Mouse (Mus musculus) embryo, embryonic 11.5 days (tissue): ENCODE results near the gene Unc93b1.
"Not testable (repeated sequence)": the region's sequence is repeated elsewhere in the genome, so short reads cannot be mapped to it uniquely, and the experiment has no call there.

Source experiments
- DNase-seq: peaks from one replicate; pipeline ENCODE4 v3.0.0-alpha.2; 2012; ENCODE audit warnings: low read depth, low spot score

Unc93b1 gene

DNA sequence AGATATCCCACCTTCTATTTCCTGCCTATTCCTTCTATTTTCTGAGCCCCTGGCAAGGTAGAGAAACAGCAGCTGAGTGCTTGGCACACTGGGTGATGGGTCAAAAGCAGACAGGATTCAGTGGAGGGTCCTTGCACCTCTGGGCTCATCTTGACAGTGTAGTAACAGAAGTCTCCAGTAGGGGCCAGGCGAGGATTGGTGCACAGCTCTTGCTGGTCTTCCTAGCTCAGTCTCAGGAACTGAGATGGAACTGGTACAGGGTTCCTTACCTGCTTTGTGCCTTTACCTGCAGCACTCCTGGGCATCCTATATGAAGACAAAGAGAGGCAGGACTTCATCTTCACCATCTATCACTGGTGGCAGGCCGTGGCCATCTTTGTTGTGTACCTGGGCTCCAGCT, 11.7 kb downstream of the Unc93b1 start:
- peak; percentile 49 for DNase-seq

DNA sequence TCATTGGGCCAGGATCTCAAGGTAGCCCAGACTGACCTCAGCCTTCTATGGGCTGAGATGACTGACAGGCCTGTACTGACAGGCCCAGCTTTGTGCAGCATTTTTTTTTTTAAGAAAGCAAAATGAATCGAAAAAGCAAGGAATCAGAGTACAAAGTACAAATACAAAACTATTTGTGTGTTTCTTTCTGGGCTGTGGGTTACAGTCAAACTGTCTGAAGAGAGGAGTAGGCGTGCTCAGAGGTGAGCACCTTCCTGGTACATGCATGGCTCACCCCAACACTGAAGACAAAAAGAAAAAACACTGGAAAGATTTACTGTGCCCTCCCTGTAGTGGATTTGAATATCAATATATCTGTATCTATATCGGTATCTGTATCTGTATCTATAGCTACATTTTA, 12.8 kb downstream of the Unc93b1 start:
- DNase-seq = no peak

DNA sequence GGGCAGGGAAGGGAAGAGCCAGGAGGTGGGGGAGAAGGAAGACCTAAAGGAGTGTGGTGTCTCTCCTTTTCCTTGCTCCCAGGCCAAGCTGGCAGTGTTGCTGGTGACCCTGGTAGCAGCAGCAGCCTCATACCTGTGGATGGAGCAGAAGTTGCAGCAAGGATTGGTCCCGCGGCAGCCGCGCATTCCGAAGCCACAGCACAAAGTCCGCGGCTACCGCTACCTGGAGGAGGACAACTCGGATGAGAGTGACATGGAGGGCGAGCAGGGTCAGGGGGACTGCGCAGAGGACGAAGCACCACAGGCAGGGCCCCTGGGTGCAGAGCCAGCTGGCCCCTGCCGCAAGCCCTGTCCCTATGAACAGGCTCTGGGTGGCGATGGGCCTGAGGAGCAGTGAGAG, 13.6 kb downstream of the Unc93b1 start:
- no peak for DNase-seq

DNA sequence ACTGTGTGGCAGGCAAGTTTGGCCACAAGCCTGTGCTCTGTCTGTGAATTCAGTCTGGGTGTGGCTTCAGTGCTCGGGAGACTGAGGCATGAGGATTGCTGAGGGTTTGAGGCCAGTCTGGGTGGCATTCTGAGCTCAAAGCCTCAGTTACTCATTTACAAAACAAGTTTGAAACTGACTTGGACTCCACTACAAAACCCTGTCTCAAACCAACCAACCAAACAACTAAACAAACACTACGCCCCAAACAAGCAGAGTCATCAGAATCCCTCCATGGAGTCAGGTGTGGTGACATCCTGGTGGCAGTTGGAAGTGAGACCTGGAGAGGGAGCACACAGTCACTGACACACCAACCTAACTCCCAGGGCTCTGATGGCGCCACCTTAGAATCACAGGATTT, 15.3 kb downstream of the Unc93b1 start:
- no peak for DNase-seq

DNA sequence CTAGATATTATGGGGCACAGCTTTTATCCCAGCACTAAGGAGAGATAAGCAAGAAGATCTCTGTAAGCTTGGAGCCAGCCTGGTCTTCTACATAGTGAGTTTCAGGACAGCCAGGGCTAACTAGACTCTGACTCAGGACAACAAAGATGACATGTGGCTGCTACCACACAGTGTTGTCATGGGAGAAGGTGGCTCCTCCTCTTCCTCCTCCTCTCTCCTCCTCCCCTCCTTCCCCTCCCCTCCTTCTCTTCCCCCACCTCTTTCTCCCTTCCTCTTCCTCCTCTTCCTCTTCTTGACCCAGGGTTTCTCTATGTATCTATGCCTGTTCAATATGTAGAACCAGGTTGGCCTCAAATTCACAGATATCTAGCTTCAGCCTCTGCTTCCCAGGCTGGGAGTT, 16.5 kb downstream of the Unc93b1 start:
- DNase-seq = no peak

DNA sequence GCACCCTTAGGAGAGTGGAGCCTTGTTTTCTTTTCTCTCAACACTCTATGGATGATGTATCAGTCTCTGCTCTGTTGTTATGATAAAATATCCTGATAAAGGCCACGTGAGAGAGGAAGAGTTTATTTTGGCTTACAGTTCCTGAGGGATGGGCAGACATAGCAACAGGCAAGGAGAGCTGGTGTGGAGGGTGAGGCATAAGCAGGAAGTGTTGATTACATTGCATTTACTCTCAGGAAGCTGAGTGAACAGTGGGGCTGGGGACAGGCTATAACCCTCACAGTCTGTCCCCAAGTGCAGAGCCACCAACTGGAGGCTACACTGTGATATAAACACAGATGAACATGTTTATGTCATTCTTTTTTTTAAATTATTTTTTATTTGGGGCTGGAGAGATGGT, 17.1 kb downstream of the Unc93b1 start:
- DNase-seq = no peak

DNA sequence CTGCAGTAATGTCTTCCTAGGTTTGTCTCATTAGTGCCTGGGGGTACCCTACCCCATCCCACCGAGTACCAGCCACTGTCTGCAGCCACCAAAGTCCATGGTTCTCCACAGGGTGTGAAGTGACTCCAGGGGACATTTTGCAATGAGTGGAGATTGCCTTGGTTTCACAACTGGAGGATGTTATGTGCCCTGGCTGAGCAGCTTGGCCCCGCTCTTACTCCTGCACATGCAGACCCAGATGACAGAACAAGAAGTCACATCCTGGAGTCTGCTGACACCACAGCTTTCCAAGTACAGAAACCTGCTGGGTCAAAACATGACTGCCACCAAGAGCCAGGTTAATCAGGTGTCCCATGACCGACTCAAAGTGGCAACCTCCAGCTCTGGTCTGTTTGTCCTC, 20.0 kb downstream of the Unc93b1 start:
- DNase-seq = no peak

DNA sequence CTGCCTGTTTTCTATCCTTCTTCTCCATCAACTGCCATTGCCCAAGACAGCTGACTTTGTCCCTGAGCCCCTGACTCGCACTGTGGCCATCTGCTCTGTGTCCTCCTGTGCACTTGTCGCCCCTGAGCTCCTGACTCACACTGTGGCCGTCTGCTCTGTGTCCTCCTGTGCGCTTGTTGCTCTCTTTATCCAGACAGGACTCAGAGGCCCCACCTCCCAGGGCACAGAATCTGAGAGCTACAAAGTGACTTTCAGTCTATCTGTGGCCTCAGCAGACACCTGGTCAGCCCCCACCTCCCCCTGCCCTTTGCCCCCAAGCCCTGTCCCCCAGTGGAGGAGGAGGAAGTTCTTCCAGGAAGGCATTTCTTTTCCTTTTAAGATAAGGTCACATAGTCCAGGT, 20.8 kb downstream of the Unc93b1 start:
- DNase-seq = no peak

DNA sequence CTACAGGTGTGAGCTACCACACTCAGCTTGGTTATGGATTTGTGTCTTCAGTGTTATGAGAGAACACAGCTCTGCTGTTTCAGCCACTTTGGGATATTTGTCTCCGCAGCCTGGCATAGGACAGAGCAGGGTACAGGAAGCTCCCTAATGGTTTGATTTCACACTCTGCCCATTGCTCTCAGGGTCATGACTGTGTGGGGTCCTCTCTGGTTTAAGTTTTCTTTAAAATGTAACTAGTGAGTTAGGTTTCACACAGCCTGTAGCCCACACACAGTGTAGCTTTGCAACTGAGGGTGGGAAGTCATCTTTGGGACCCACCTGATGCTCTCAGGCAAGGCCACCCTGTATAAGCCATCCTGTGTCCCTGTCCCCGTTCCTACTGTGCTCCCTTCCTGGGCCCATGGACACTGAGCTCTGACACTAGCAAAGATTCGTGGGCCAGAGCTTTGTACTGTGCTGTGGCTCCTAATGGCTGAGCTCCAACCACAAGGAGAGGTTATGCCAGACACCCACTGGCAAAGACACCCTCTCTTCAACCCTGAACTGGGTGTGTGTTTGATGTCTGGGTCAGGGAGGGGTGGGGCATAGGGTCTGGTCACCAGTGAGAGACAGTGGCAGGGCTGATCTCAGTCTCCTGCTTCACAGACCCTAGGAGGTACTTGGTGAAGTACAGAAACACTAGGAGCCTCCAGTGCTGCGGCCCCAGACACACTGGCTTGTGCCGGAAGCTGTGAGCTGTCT, 22.5 kb downstream of the Unc93b1 start:
- DNase-seq = not testable (repeated sequence)

DNA sequence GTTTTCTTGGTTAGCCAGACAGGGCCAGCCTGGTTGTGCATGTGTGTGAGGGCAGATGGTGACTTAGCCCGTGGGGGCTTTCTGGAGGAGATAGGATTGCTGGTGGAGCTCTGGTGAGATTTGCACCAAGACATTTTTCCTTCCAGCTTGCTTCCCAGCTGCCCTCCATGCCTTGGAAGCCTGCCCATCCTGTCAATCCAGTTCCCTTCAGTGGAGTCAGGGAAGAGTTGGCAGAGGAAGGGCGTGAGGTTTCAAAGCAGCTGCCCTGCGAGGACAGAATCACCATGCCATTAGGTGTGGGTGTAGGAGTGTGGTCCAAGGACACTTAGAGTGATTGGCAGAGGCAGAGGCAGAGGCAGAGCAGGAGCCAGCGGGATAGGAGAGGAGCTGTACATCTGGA, 23.5 kb downstream of the Unc93b1 start, which contains the start of gene Aldh3b3:
Aldh3b3 (plus strand) TSS at position 176 of the 400 bp plus-strand sequence.
- DNase-seq = no peak

DNA sequence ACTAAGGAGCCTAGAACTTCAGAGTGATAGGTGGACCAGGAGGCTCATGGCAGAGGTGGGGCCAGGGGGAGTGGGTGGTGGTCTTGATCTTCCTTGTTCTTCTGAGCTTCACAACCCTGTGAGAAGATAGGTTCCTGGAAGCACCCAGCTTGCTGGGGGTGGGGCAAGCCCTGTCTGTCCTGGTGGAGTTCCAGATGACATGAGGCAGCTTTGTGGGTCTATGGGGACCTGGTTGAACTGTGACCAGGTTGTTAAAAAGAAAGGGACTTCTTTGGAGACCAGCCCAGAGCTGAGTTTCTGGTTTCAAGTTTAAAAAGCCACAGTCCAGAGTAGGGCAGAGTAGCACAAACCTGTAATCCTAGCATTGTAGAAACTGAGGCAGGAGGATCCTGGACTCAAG, 24.0 kb downstream of the Unc93b1 start:
- no peak for DNase-seq

DNA sequence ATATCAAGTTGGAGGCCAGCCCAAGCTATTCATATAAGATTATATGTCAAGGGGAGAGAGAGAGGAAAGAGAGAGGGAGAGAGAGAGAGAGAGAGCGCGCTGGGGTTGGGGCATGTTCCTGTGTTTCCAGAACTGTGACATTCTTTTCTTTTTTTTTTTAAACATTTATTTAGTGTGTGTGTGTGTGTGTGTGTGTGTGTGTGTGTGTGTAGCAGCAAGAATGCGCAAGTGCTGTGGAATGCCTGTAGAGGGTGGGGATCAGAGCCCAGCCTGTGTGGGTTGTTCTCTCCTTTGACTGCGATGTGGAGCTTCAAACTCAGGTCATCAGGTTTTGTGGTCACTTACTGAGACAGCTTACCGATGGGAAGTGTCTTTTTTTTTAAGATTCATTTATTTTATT, 25.2 kb downstream of the Unc93b1 start:
- DNase-seq = no peak

DNA sequence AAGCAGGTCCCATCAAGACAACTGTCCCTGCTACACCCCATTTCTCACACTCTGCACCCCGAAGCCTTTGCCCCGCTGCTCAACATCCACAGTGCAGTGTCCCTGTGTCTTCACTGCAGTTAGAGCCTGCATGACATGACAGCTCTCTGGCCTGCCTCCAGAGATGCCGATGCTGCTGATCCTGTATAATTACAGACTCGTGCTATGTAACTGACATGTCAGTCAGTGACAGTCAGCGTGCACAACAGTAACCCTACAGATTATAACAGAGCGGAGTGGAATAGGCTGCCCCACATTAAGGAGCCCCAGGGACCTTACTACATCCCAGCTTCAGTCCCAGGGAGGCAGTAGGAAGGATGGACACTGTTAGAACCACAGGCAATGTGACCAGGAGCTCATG, 26.8 kb downstream of the Unc93b1 start:
- DNase-seq = not testable (repeated sequence)

DNA sequence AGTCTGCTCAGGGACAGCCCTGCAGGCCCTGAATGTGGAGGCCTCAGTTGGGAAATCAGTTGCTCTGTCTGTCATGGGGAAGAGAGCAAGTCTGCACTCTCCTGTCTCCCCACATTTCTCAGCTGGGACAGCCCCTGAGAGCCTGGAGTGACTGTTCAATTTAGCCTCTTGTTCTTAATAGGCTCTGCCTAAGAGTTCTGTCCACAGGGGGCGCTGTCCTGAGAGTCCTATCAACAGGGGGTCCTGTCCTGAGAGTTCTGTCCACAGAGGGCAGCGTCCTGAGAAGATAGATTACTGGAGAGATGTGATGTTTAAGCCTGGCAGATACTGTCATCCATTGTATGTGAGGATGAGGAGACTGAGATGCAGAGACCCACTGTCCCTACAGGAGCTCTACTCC, 27.5 kb downstream of the Unc93b1 start:
- DNase-seq = no peak

DNA sequence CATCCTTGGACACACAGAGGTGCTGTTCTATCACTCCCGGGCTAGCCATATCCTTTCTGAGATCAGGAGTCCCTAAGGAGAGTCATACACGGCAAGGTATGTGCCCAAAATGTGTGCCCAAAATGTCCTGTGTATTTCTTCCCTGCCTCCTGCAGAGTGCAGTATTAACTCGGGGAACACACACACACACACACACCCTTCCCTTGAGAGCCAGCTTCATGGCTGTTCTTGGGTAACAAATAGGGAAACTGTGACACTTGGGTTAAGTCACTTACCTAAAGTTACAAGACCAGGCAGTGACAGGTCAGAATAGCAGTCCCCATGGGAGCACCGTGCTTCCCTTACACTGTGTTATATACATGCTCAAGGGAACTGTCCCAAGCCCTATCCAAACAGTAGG, 29.0 kb downstream of the Unc93b1 start:
- DNase-seq = no peak

DNA sequence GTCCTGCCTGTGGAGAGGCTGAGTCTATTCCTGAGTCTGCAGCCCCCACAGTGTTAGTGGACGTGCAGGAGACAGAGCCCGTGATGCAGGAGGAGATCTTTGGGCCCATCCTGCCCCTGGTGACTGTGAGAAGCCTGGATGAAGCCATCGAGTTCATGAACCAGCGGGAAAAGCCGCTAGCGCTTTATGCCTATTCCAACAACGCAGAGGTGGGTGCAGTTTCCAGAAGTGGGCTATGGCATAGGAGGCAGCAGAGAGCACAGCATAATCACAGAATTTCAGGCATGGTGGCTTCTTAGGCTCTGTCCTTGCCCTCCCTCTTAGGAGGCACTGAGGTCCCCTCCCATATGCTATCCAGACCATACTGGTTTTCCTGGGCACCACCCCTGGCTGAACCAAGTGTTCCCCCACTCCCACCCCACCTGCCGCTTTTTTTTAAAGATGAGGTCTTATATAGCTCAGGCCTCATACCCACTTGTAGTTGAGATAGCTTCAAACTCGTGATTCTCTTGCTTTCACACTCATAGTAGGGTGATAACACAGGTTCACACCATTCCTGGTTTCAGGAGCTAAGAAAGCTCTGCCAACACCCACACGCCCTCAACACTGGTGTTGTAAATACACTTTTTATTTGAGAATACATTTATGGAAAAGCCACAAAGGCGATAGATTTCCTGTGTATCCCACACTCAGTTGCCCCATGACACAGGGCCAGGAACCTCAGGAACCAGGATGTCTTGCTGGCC, 31.5 kb downstream of the Unc93b1 start:
- no peak for DNase-seq

DNA sequence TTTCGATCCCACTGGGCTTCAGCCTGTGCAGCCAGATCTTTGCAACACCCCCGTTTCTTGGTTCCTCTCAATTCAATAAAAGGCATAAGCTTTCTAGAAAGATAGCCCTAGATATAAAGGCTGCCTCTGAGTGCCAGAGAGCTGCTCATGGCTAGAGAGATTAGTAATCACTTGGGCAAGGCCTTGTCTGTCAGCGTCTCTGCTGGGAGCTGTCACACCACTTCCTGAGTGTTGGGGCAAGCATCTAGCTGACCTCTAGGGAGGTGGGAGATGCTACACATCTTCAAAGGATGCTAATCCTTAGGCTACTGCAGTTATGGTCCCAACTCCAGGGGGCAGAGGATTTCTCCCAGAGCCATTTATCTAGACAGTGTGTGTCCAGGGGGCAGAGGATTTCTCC, 32.3 kb downstream of the Unc93b1 start:
- DNase-seq = no peak

DNA sequence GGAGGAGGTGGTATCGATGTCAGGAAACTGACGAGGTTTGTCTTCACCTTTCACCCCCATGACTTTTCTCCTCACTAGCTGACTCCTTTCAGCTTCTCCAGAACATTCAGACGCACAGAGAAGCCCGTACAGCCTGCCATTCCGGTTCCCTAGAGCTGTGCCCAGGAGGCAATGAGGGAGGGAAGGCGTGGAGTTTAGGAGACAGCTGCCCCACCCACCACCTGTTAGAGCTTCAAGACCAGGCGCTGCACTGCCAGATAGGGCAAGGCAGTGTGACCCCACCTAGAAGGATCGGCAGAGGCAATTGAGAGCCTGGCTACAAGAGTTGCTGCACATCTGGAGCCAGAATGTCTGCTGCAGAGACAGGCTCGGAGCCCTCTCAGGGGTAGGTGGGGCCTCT, 37.2 kb downstream of the Unc93b1 start, which contains the start of gene Aldh3b2:
Aldh3b2 (plus strand) TSS at position 100 of the 400 bp plus-strand sequence.
- DNase-seq = no peak

DNA sequence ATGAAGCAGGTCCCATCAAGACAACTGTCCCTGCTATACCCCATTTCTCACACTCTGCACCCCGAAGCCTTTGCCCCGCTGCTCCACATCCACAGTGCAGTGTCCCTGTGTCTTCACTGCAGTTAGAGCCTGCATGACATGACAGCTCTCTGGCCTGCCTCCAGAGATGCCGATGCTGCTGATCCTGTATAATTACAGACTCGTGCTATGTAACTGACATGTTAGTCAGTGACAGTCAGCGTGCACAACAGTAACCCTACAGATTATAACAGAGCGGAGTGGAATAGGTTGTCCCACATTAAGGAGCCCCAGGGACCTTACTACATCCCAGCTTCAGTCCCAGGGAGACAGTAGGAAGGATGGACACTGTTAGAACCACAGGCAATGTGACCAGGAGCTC, 39.6 kb downstream of the Unc93b1 start:
- not testable (repeated sequence) for DNase-seq

DNA sequence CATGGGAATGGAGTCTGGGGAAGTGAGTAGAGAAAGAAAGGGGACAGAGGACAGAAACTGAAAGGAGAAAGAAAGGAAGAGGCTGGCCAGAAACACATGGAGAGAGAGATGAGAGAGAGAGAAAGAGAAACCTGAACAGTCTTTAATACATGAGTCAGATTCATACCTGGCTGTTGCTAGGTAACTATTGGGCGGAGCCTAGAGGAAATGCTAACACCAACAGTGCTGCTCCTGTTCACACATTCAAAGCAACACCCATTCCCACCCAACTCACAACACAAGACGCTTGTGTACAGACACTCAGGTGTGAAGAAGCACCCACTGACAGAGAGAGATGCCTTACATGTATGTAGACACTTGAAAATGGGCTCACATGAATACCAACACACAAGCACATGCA, 40.9 kb downstream of the Unc93b1 start:
- DNase-seq = no peak

DNA sequence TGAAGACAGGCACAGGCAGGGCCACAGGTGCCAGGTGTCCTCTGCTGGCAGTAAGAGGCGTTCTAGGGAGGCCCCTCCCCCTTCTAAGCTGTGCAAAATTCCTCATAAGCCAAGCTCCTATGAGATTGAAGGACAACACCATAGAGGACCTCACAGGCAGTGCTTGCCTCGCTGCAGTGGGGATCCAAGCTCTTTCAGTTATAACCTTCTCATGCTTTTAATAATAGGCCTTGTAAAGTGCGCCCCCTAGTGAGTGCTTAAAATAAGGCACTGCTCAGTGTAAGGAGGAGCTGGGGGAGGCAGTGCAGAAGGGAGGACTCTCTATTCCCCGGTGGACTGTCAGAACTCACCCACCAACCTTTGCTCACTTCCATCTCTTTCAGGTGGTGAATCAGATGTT, 45.3 kb downstream of the Unc93b1 start:
- DNase-seq = peak; percentile 81

DNA sequence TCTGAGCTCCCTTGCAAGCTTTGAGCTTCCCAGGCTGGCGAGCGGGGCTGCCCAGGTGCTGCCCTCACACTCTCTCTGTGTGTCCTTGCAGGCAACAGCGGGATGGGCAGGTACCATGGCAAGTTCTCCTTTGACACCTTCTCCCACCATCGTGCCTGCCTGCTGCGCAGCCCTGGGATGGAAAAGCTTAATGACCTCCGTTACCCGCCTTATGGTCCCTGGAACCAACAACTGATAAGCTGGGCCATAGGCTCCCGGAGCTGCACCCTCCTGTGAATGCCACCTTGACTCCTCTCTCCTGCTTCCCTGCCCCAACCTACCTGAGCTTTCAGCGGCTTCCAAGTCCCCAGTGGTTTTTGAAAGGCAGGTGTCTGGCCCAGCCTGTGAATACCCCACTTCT, 45.9 kb downstream of the Unc93b1 start:
- DNase-seq = no peak

DNA sequence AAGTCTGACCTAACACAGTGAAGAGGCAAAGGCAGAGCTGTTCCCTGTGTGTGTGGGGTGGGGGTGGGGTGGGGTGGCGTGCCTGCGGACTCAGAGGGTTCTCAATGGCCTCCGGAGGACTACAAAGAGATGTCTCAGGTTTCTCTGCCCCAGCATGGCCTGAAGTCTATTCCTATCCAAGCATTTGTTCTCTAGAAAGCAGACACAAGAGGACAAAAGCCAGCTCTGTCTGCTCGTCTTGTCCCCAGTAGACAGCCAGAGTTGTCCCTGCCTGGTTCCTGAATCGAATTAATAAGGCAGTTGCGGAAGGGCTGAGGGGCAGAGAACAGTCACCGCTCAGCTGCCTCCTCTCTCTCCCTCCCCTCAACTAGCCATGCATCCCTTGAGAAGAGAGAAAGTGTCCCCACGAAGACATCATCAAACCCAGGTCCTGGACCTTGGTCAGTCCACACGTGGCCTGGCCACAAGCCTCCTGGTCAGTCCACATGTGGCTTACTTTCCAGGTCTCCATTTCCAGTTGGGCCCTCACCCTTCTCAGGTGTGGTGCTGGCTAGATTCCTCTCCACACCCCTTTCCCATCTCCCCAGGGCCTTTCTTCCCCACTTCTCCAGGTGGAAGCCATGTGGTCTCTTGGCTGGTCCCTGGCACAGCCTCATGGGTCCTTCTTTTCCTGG, 48.7 kb downstream of the Unc93b1 start:
- no peak for DNase-seq
